Mouse (Mus musculus): ENCODE data around the gene Dnm1. TPM values are rescaled to one million over a fixed set of nuclear protein-coding genes. Genes with fewer than 3 reads are reported as not detected.

Gene Dnm1
- polyA plus RNA-seq, 1 experiment from 2014 or later = 5.6 TPM

DNA sequence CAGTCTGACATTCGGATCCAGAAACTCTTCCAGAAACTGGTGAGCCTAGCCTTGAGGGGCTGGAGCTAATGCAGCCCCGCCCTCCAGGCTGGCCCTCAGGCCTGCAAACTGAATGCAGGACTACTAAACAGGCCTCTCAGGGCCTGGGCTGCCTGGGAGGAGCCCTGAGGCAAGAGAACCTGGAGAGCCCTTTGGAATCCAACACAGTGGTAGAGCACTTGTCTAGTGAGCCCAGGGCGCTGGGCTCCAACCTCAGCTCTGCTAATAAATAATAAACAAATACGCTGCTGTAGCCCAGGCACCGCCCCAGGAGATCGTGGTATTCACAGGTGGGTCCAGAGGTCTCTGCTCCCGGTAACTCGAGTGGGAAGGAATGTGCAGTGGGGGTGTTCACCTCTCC lies 37.7 kb upstream of the Dnm1 start:
- H3K27ac ChIP-seq = no peak overlapping the region
- H3K9ac ChIP-seq (ENCODE audit: low read depth, low read length) = no peak overlapping the region
- TF ChIP-seq CTCF (IDR thresholded peaks at IDR 0.05; ENCODE audit: low read depth) = no peak
- no peak for DNase-seq (ENCODE audit: low spot score)
- H3K36me3 ChIP-seq (ENCODE audit: insufficient read depth, low read length) = no peaks in the 10 kb centered on the region
- H3K4me1 ChIP-seq (replicated peaks; ENCODE audit: insufficient read depth, low read length) = no peaks in the 10 kb centered on the region
- no peak for ATAC-seq (replicated peaks; ENCODE audit: low FRiP score, low read depth)
- no peaks in the 10 kb centered on the region for H3K27me3 ChIP-seq (ENCODE audit: insufficient read depth, low read length)
- 53% methylated on average over 8 of the region's 8 CpGs for WGBS
- no peaks in the 10 kb centered on the region for H3K9me3 ChIP-seq (replicated peaks; ENCODE audit: low read length)
- no peak overlapping the region for H3K4me3 ChIP-seq (replicated peaks; ENCODE audit: low read depth, low read length)
- no peak overlapping the region for H3K4me2 ChIP-seq (ENCODE audit: low read length)

DNA sequence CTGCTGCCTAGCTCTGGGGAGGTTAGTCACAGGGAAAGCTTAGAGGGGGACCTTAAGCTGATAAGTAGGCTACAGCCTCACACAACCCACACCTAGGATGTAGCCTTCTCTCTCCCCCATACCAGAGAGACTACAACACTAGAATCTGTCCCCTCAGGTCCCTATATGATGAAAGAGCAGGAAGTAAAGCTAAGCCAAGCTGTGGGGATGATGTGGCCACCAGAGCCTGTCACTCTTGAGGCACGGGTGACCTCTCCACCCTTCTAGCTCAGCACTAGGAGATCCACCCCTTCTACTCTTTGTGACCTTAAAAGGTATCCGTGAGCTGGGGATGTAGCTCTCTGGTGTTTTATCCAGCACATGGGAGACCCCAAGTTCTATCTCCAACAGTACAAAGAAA lies 36.0 kb upstream of the Dnm1 start:
- 76% methylated on average over 2 of the region's 2 CpGs for WGBS

DNA sequence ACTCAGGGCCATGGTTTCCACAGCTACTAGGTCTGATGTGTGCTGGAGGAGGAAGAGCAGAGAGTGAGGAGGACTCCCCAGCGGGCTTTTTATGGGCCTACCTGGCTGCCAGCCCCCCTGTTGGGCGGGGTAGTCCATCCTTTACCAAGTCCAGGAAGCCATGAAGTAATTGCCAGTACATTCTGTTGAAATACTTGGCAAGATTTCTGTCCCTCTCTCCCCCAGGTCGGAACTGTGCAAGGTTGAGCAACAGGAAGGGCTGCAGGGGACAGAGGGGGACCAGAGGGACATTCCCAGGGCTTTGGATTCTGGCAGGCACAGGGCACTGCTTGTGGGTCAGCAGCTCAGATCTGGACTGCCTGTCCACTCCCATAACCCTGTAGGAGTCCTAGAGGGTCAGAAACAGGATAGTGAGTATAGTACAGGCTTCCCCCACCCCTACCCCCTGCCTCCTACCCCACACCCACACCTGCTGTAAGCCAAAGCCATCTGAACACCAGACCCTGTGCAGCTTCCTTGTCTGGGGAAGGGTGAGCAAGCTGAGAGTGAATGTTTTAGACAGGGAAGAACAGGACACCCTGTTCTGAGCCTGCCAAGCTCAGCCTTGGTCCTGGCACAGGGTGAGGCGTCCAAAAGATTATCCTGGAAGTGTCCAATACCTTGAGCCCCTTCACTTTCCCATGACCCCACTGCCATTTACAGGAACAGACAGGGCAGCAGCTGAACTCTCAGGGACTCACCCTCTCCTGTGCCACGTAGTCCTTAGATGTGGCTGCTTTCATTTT lies 34.8 kb upstream of the Dnm1 start, which contains the start of gene Lcn2:
Gene Lcn2, minus strand, starts transcription at position 547 of the 785 bp plus-strand sequence.
- ATAC-seq (replicated peaks; ENCODE audit: low FRiP score, low read depth) = no peak
- Histone ChIP-seq H3K4me1 (replicated peaks; ENCODE audit: insufficient read depth, low read length) (no peaks in the 10 kb centered on the region), H3K4me2 (ENCODE audit: low read length) (0 out of 2 replicates have a peak within 1 kb of the TSS, but pooled peaks have one; percentile 10), H3K27ac (no peak within 1 kb of the TSS), H3K9ac (ENCODE audit: low read depth, low read length) (no peak within 1 kb of the TSS), H3K27me3 (ENCODE audit: insufficient read depth, low read length) (no peaks in the 10 kb centered on the region), H3K36me3 (ENCODE audit: insufficient read depth, low read length) (no peaks in the 10 kb centered on the region), H3K4me3 (replicated peaks; ENCODE audit: low read depth, low read length) (no peak within 1 kb of the TSS), H3K9me3 (replicated peaks; ENCODE audit: low read length) (no peaks in the 10 kb centered on the region)
- TF ChIP-seq CTCF (IDR thresholded peaks at IDR 0.05; ENCODE audit: low read depth) = no peak
- 57% methylated on average over 5 of the region's 5 CpGs for WGBS
- no peak for DNase-seq (ENCODE audit: low spot score)

More for the DNA sequence above, 36.0 kb upstream of the Dnm1 start:
- Histone ChIP-seq H3K27me3 (ENCODE audit: insufficient read depth, low read length) (no peaks in the 10 kb centered on the region), H3K4me2 (ENCODE audit: low read length) (no peak overlapping the region), H3K36me3 (ENCODE audit: insufficient read depth, low read length) (no peaks in the 10 kb centered on the region), H3K9me3 (replicated peaks; ENCODE audit: low read length) (no peaks in the 10 kb centered on the region), H3K9ac (ENCODE audit: low read depth, low read length) (no peak overlapping the region), H3K4me1 (replicated peaks; ENCODE audit: insufficient read depth, low read length) (no peaks in the 10 kb centered on the region), H3K27ac (no peak overlapping the region), H3K4me3 (replicated peaks; ENCODE audit: low read depth, low read length) (no peak overlapping the region)
- TF ChIP-seq CTCF (IDR thresholded peaks at IDR 0.05; ENCODE audit: low read depth) = no peak
- ATAC-seq (replicated peaks; ENCODE audit: low FRiP score, low read depth) = no peak
- DNase-seq (ENCODE audit: low spot score) = no peak

GRCm38 (mm10) chr2:32382689-32383088 lies 29.6 kb upstream of the Dnm1 start:
- no peak for TF ChIP-seq CTCF (IDR thresholded peaks at IDR 0.05; ENCODE audit: low read depth)
- Histone ChIP-seq H3K36me3 (ENCODE audit: insufficient read depth, low read length) (peaks cover 17% of the 10 kb centered on the region), H3K4me2 (ENCODE audit: low read length) (no peak overlapping the region), H3K9me3 (replicated peaks; ENCODE audit: low read length) (no peaks in the 10 kb centered on the region), H3K4me3 (replicated peaks; ENCODE audit: low read depth, low read length) (no peak overlapping the region), H3K27me3 (ENCODE audit: insufficient read depth, low read length) (no peaks in the 10 kb centered on the region), H3K9ac (ENCODE audit: low read depth, low read length) (no peak overlapping the region), H3K27ac (no peak overlapping the region), H3K4me1 (replicated peaks; ENCODE audit: insufficient read depth, low read length) (peaks cover 5% of the 10 kb centered on the region; the same call in 1 of the 2 replicates)
- ATAC-seq (replicated peaks; ENCODE audit: low FRiP score, low read depth) (no peak), DNase-seq (ENCODE audit: low spot score) (no peak)
- 75% methylated on average over 2 of the region's 2 CpGs for WGBS

DNA sequence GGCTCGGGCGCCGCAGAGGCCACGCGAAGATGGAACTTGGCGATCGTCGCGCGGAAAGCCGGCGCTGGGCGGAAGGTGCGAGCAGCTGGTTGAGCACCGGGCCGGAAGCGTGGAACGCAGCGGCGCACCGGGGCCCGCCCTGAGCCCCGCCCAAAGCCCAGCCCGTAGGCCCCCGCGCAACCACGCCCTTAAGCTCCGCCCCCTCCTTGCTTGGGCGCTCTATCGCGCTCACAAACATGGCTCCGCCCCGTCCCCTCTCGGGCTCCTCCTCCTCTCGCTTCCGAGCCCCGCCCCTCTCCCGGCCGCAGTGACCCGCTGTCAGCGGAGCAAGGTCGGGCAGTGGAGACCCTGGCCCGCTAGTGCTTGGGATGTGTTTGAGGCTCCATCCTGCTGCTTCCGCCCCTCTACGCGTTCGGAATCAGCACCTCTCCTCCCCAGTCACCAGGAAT lies 28.7 kb upstream of the Dnm1 start, which contains the start of gene 1110008P14Rik:
Gene 1110008P14Rik, minus strand, starts transcription at position 164 of the 449 bp plus-strand sequence.
- H3K4me3 ChIP-seq (replicated peaks; ENCODE audit: low read depth, low read length) = peak within 1 kb of the TSS; percentile 63
- TF ChIP-seq CTCF (IDR thresholded peaks at IDR 0.05; ENCODE audit: low read depth) = no peak
- peaks cover 5% of the 10 kb centered on the region; the same call in 1 of the 2 replicates for H3K4me1 ChIP-seq (replicated peaks; ENCODE audit: insufficient read depth, low read length)
- ATAC-seq (replicated peaks; ENCODE audit: low FRiP score, low read depth) = peak; percentile 90
- WGBS = 1% methylated on average over 47 of the region's 47 CpGs
- H3K9me3 ChIP-seq (replicated peaks; ENCODE audit: low read length) = no peaks in the 10 kb centered on the region
- peaks cover 26% of the 10 kb centered on the region for H3K36me3 ChIP-seq (ENCODE audit: insufficient read depth, low read length)
- H3K27ac ChIP-seq = 0 out of 2 replicates have a peak within 1 kb of the TSS, but pooled peaks have one; percentile 57
- H3K27me3 ChIP-seq (ENCODE audit: insufficient read depth, low read length) = no peaks in the 10 kb centered on the region
- peak within 1 kb of the TSS; percentile 98 for H3K4me2 ChIP-seq (ENCODE audit: low read length)
- H3K9ac ChIP-seq (ENCODE audit: low read depth, low read length) = peak within 1 kb of the TSS; percentile 65
- DNase-seq (ENCODE audit: low spot score) = peak; percentile 97

DNA sequence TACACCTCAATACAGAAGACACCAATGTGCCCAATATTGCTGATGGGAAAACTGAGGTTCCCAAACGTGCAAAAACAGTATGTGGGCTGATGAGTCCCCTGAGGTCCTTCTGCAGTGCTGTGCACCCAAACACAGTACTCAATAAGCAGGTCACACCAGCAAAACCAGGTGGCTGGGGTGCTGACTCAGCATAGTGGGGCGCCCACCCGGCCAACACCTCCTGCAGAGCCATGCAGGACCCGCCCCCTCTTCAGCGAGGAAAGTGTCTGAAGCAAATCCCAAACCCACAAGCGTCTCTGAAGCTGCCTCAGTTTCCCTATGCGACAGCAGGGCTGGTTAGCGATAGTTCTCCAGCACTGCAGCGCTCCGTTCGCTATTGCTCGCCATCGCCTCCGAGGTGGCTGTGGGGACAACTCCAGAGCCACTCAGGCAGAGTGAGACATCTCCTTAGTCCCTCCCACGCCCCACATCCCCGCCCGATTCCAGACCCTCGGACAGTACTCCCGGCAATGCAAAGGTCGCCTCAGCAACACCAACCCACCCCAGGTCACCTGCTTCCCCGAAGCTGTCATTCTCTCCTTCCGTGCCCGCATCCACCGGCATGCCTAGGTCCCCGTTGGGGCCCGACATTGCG lies 28.1 kb upstream of the Dnm1 start:
- ATAC-seq (replicated peaks; ENCODE audit: low FRiP score, low read depth) = peak; percentile 65
- no peak for TF ChIP-seq CTCF (IDR thresholded peaks at IDR 0.05; ENCODE audit: low read depth)
- Histone ChIP-seq H3K4me2 (ENCODE audit: low read length) (peak overlapping the region; percentile 98), H3K9ac (ENCODE audit: low read depth, low read length) (peak overlapping the region; percentile 65), H3K4me3 (replicated peaks; ENCODE audit: low read depth, low read length) (peak overlapping the region; percentile 63), H3K27ac (0 out of 2 replicates have a peak overlapping the region, but pooled peaks have one; percentile 57), H3K4me1 (replicated peaks; ENCODE audit: insufficient read depth, low read length) (peaks cover 5% of the 10 kb centered on the region; the same call in 1 of the 2 replicates), H3K36me3 (ENCODE audit: insufficient read depth, low read length) (peaks cover 31% of the 10 kb centered on the region), H3K27me3 (ENCODE audit: insufficient read depth, low read length) (no peaks in the 10 kb centered on the region), H3K9me3 (replicated peaks; ENCODE audit: low read length) (no peaks in the 10 kb centered on the region)
- WGBS = under 1% methylated on average over 27 of the region's 27 CpGs
- DNase-seq (ENCODE audit: low spot score) = peak; percentile 45

Measured in kidney, postnatal 0 days (tissue).